Mouse (Mus musculus): Measurements from ENCODE around the gene Cdk2ap1. TPM values are rescaled to one million over a fixed set of nuclear protein-coding genes. Genes with fewer than 3 reads are reported as not detected.
"Not testable (repeated sequence)": the region's sequence is repeated elsewhere in the genome, so short reads cannot be mapped to it uniquely, and the experiment has no call there.

The Cdk2ap1 gene
- polyA plus RNA-seq, 1 experiment from 2014 or later: 53.7 TPM

GRCm38 (mm10) chr5:124326829-124327228 is 36.1 kb downstream of the Cdk2ap1 start:
- Histone ChIP-seq H3K4me1 (ENCODE audit: control insufficient read depth, insufficient read depth, low read length) (0 out of 2 replicates have a peak, but pooled peaks cover 7% of the 10 kb centered on the region), H3K4me3 (ENCODE audit: low read depth, low read length) (peak overlapping the region; percentile 47), H3K9ac (replicated peaks; ENCODE audit: low read depth, low read length) (peak overlapping the region; percentile 41; the same call in 1 of the 2 replicates), H3K9me3 (ENCODE audit: control insufficient read depth, low read depth, low read length) (no peaks in the 10 kb centered on the region), H3K27ac (ENCODE audit: low read length) (peak overlapping the region; percentile 92; the same call in 1 of the 2 replicates), H3K4me2 (replicated peaks; ENCODE audit: low read depth, low read length) (peak overlapping the region; percentile 60), H3K36me3 (ENCODE audit: control insufficient read depth, insufficient read depth, low read length) (no peaks in the 10 kb centered on the region), H3K27me3 (ENCODE audit: control insufficient read depth, insufficient read depth, low read length) (no peaks in the 10 kb centered on the region)
- ATAC-seq (ENCODE audit: insufficient number of reproducible peaks, insufficient read depth, low FRiP score, low read depth): no peak
- 4% methylated on average over 8 of the region's 8 CpGs for WGBS

GRCm38 (mm10) chr5:124317648-124318047 is 45.2 kb downstream of the Cdk2ap1 start:
- Histone ChIP-seq H3K36me3 (ENCODE audit: control insufficient read depth, insufficient read depth, low read length) (peaks cover 23% of the 10 kb centered on the region), H3K27me3 (ENCODE audit: control insufficient read depth, insufficient read depth, low read length) (no peaks in the 10 kb centered on the region), H3K4me1 (ENCODE audit: control insufficient read depth, insufficient read depth, low read length) (no peaks in the 10 kb centered on the region), H3K4me3 (ENCODE audit: low read depth, low read length) (no peak overlapping the region), H3K4me2 (replicated peaks; ENCODE audit: low read depth, low read length) (no peak overlapping the region), H3K9ac (replicated peaks; ENCODE audit: low read depth, low read length) (no peak overlapping the region), H3K27ac (ENCODE audit: low read length) (no peak overlapping the region), H3K9me3 (ENCODE audit: control insufficient read depth, low read depth, low read length) (peaks cover 1% of the 10 kb centered on the region; the same call in 1 of the 2 replicates)
- WGBS: 78% methylated on average over 7 of the region's 7 CpGs
- ATAC-seq (ENCODE audit: insufficient number of reproducible peaks, insufficient read depth, low FRiP score, low read depth): no peak

- Histone ChIP-seq H3K27ac (ENCODE audit: low read length) (no peak overlapping the region), H3K4me3 (ENCODE audit: low read depth, low read length) (no peak overlapping the region), H3K4me1 (ENCODE audit: control insufficient read depth, insufficient read depth, low read length) (no peaks in the 10 kb centered on the region), H3K27me3 (ENCODE audit: control insufficient read depth, insufficient read depth, low read length) (no peaks in the 10 kb centered on the region), H3K9ac (replicated peaks; ENCODE audit: low read depth, low read length) (no peak overlapping the region), H3K9me3 (ENCODE audit: control insufficient read depth, low read depth, low read length) (peaks cover 3% of the 10 kb centered on the region; the same call in 1 of the 2 replicates), H3K4me2 (replicated peaks; ENCODE audit: low read depth, low read length) (no peak overlapping the region), H3K36me3 (ENCODE audit: control insufficient read depth, insufficient read depth, low read length) (peaks cover 31% of the 10 kb centered on the region)
- ATAC-seq (ENCODE audit: insufficient number of reproducible peaks, insufficient read depth, low FRiP score, low read depth): no peak
- WGBS: 89% methylated on average over 11 of the region's 11 CpGs
Observed at GRCm38 (mm10) chr5:124315941-124316340, 46.9 kb downstream of the Cdk2ap1 start.

- Histone ChIP-seq H3K4me1 (ENCODE audit: control insufficient read depth, insufficient read depth, low read length) (no peaks in the 10 kb centered on the region), H3K4me2 (replicated peaks; ENCODE audit: low read depth, low read length) (no peak overlapping the region), H3K9me3 (ENCODE audit: control insufficient read depth, low read depth, low read length) (peaks cover 3% of the 10 kb centered on the region; the same call in 1 of the 2 replicates), H3K36me3 (ENCODE audit: control insufficient read depth, insufficient read depth, low read length) (peaks cover 31% of the 10 kb centered on the region), H3K4me3 (ENCODE audit: low read depth, low read length) (no peak overlapping the region), H3K27me3 (ENCODE audit: control insufficient read depth, insufficient read depth, low read length) (no peaks in the 10 kb centered on the region), H3K9ac (replicated peaks; ENCODE audit: low read depth, low read length) (no peak overlapping the region), H3K27ac (ENCODE audit: low read length) (no peak overlapping the region)
- 91% methylated on average over 9 of the region's 9 CpGs for WGBS
- ATAC-seq (ENCODE audit: insufficient number of reproducible peaks, insufficient read depth, low FRiP score, low read depth): no peak
Observed at GRCm38 (mm10) chr5:124315498-124315897, 47.4 kb downstream of the Cdk2ap1 start.

GRCm38 (mm10) chr5:124310091-124310490 is 52.8 kb downstream of the Cdk2ap1 start:
- WGBS: 94% methylated on average over 11 of the region's 11 CpGs
- peaks cover 45% of the 10 kb centered on the region for H3K36me3 ChIP-seq (ENCODE audit: control insufficient read depth, insufficient read depth, low read length)
- no peaks in the 10 kb centered on the region for H3K4me1 ChIP-seq (ENCODE audit: control insufficient read depth, insufficient read depth, low read length)
- H3K27me3 ChIP-seq (ENCODE audit: control insufficient read depth, insufficient read depth, low read length): no peaks in the 10 kb centered on the region
- no peak overlapping the region for H3K9ac ChIP-seq (replicated peaks; ENCODE audit: low read depth, low read length)
- ATAC-seq (ENCODE audit: insufficient number of reproducible peaks, insufficient read depth, low FRiP score, low read depth): no peak
- H3K4me2 ChIP-seq (replicated peaks; ENCODE audit: low read depth, low read length): no peak overlapping the region
- peaks cover 3% of the 10 kb centered on the region; the same call in 1 of the 2 replicates for H3K9me3 ChIP-seq (ENCODE audit: control insufficient read depth, low read depth, low read length)
- no peak overlapping the region for H3K4me3 ChIP-seq (ENCODE audit: low read depth, low read length)
- H3K27ac ChIP-seq (ENCODE audit: low read length): no peak overlapping the region

- H3K27ac ChIP-seq (ENCODE audit: low read length): no peak overlapping the region
- no peak for ATAC-seq (ENCODE audit: insufficient number of reproducible peaks, insufficient read depth, low FRiP score, low read depth)
- peaks cover 3% of the 10 kb centered on the region; the same call in 1 of the 2 replicates for H3K9me3 ChIP-seq (ENCODE audit: control insufficient read depth, low read depth, low read length)
- no peaks in the 10 kb centered on the region for H3K27me3 ChIP-seq (ENCODE audit: control insufficient read depth, insufficient read depth, low read length)
- 94% methylated on average over 10 of the region's 10 CpGs for WGBS
- H3K36me3 ChIP-seq (ENCODE audit: control insufficient read depth, insufficient read depth, low read length): peaks cover 42% of the 10 kb centered on the region
- H3K4me2 ChIP-seq (replicated peaks; ENCODE audit: low read depth, low read length): no peak overlapping the region
- H3K4me3 ChIP-seq (ENCODE audit: low read depth, low read length): no peak overlapping the region
- H3K4me1 ChIP-seq (ENCODE audit: control insufficient read depth, insufficient read depth, low read length): no peaks in the 10 kb centered on the region
- H3K9ac ChIP-seq (replicated peaks; ENCODE audit: low read depth, low read length): no peak overlapping the region
Observed at GRCm38 (mm10) chr5:124309155-124309554, 53.7 kb downstream of the Cdk2ap1 start.

GRCm38 (mm10) chr5:124302853-124303252 is 60.0 kb downstream of the Cdk2ap1 start:
- 95% methylated on average over 6 of the region's 6 CpGs for WGBS
- ATAC-seq (ENCODE audit: insufficient number of reproducible peaks, insufficient read depth, low FRiP score, low read depth): not testable (repeated sequence)

GRCm38 (mm10) chr5:124300132-124300531 is 62.8 kb downstream of the Cdk2ap1 start:
- H3K36me3 ChIP-seq (ENCODE audit: control insufficient read depth, insufficient read depth, low read length): peaks cover 30% of the 10 kb centered on the region
- no peaks in the 10 kb centered on the region for H3K4me1 ChIP-seq (ENCODE audit: control insufficient read depth, insufficient read depth, low read length)
- WGBS: 56% methylated on average over 4 of the region's 4 CpGs
- no peaks in the 10 kb centered on the region for H3K9me3 ChIP-seq (ENCODE audit: control insufficient read depth, low read depth, low read length)
- ATAC-seq (ENCODE audit: insufficient number of reproducible peaks, insufficient read depth, low FRiP score, low read depth): no peak
- H3K4me3 ChIP-seq (ENCODE audit: low read depth, low read length): no peak overlapping the region
- no peak overlapping the region for H3K27ac ChIP-seq (ENCODE audit: low read length)
- no peak overlapping the region for H3K9ac ChIP-seq (replicated peaks; ENCODE audit: low read depth, low read length)
- H3K4me2 ChIP-seq (replicated peaks; ENCODE audit: low read depth, low read length): no peak overlapping the region
- H3K27me3 ChIP-seq (ENCODE audit: control insufficient read depth, insufficient read depth, low read length): no peaks in the 10 kb centered on the region

More at GRCm38 (mm10) chr5:124302853-124303252, 60.0 kb downstream of the Cdk2ap1 start:
- H3K9me3 ChIP-seq (ENCODE audit: control insufficient read depth, low read depth, low read length); H3K27ac ChIP-seq (ENCODE audit: low read length); H3K9ac ChIP-seq (replicated peaks; ENCODE audit: low read depth, low read length); H3K4me2 ChIP-seq (replicated peaks; ENCODE audit: low read depth, low read length); H3K27me3 ChIP-seq (ENCODE audit: control insufficient read depth, insufficient read depth, low read length); H3K4me1 ChIP-seq (ENCODE audit: control insufficient read depth, insufficient read depth, low read length); H3K4me3 ChIP-seq (ENCODE audit: low read depth, low read length): not testable (repeated sequence)
- H3K36me3 ChIP-seq (ENCODE audit: control insufficient read depth, insufficient read depth, low read length): peaks cover 34% of the 10 kb centered on the region

GRCm38 (mm10) chr5:124299307-124299706 is 63.6 kb downstream of the Cdk2ap1 start:
- H3K27ac ChIP-seq (ENCODE audit: low read length); H3K4me1 ChIP-seq (ENCODE audit: control insufficient read depth, insufficient read depth, low read length); ATAC-seq (ENCODE audit: insufficient number of reproducible peaks, insufficient read depth, low FRiP score, low read depth); H3K4me2 ChIP-seq (replicated peaks; ENCODE audit: low read depth, low read length); H3K9me3 ChIP-seq (ENCODE audit: control insufficient read depth, low read depth, low read length); H3K27me3 ChIP-seq (ENCODE audit: control insufficient read depth, insufficient read depth, low read length); H3K4me3 ChIP-seq (ENCODE audit: low read depth, low read length); H3K9ac ChIP-seq (replicated peaks; ENCODE audit: low read depth, low read length): not testable (repeated sequence)
- peaks cover 30% of the 10 kb centered on the region for H3K36me3 ChIP-seq (ENCODE audit: control insufficient read depth, insufficient read depth, low read length)
- WGBS: 67% methylated on average over 3 of the region's 4 CpGs
